Mouse (Mus musculus) lung, postnatal 36 days (tissue): ENCODE data around the gene Hypk.

Source experiments
- DNase-seq: peaks from one replicate; pipeline ENCODE4 v3.0.0; 2022; ENCODE audit warnings: mixed read lengths

Gene Hypk

DNA sequence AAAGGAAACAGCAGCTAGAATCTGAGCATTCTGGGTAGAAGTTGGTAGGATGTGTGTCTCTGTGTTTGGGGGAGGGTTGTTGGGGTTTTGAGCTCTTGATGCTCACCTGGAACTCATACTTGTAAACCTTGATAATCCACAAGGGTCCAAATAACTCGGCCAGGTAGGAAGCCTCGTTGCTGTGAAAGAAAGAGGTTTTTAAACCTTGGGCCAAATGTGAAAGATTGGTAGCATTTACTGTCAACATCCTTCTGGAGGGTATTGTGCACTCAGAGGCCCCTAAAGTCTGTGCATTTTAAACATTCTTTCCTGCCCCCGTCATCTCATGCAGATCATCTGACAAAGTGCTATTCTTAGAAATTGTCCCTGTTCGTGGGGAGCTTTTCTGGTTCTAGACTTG, at the start of gene Hypk:
Gene Hypk (plus strand): TSS at position 301 of the 400 bp plus-strand sequence.
- DNase-seq, result no peak

DNA sequence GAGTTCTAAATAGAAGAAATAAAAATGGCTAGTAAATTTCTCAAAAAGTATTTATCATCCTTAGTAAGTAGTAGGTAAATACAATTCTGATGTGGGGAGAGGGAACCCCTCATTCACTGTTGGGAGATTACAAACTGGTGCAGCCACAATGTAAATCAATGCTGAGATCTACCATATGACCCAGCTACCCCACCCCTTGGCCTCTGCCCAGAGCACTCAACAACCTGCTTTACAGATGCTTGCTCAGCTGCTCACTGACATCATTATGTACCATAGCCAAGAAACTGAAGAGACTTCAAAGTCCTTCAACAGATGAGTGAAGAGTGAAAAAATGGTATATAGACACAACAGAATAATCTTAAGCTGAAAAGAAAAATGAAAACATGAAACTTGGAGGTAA, 49.8 kb upstream of the Hypk start:
- peak; percentile 14 for DNase-seq

DNA sequence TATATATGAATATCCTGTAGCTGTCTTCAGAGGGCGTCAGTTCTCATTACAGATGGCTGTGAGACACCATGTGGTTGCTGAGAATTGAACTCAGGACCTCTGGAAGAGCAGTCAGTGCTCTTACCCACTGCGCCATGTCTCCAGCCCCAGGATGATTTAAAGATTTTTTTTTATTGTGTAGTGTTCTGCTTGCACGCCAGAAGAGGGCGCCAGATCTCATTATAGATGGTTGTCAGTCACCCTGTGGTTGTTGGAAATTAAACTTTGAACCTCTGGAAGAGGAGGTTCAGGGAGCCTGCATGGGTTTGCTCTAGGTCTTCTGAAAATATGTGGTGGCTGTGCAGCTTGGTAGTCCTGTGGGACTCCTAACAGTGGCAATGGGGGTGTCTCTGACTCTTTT, 44.9 kb upstream of the Hypk start:
- DNase-seq, result peak; percentile 32

DNA sequence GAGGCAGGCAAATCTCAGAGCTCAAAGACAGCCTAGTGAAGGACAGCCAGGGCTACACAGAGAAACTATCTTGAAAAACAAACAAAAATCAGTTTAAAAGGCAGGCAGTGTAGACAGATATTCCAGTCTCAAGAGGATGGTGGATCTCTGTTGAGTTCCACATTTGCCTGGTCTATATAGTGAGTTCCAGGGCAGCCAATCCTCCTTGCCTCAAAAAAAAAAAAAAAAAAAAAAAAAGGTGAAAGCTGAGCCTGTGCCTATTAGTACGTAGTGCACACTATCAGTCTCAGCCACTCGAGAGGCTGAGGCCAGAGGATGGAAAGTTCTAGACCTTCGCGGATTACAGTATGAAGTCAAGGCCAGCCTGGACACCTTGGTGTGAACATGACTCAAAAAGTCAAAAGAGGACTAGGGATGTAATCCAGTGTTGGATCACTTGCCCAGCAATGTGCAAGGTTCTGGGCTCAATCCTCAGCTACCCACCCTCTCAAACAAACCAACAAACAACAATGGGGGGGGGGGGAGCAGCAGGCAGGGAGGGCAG, 40.2 kb upstream of the Hypk start:
- no peak for DNase-seq

DNA sequence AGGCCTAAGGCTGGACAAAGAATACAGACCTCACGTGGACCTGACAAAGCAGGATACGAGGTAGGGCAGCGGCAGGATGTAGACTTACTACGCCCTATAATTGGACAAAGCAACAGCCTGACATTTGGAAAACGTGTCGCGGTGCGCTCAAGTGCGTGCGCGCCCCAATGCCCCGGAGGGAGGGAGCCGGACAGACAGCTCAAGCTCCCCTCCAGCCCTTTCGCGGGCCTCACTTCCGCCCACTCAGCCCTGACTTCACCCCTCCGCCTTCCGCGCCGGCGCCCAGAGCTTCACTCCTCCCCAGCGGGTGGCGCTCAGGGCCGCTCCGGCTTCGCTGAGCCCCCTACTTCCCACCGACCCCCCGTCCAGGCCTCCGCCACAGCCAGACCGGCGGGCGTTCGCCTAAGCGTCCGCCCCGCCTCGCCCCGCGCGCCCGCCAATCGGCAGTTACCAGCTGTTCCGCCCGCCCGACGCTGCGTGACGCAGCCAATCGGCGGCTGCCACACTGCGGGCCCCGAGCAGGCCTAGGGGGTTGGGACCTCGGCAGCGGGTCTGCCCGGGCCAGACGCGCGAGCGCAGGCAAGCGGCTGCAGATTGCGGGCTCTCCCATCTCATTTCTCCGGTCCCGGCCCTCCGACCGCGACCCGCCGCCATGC, 39.6 kb upstream of the Hypk start, which contains the start of the genes Pdia3 and Catsper2:
Gene Pdia3 (plus strand): TSS at position 389 of the 656 bp plus-strand sequence.
Gene Catsper2 (minus strand): TSS at position 406 of the 656 bp plus-strand sequence.
- peak; percentile 96 for DNase-seq

DNA sequence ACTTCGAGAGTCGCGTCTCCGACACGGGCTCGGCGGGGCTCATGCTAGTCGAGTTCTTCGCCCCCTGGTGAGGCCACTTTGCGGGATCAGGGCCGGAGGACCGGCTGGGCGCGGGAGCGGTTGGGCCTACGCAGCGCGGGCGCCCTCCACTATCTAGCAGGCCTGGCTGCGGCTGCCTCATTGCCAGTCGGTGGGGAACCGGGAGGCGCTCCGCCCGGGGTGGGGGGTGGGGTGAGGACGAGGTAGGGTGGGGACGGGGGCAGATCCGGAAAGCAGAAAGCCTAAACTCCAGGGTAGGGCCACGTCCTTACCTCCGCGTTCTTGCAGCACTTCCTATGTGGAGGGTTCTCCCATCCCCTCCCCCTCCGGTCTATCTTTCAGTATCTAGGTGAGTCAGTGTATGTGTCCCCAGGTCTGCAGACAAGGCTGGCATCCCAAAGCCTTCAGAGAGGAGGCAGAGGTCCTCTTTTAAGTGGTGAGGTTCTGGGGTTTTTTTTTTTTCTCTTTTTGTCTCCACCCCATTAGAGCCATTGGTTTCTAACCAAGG, 38.9 kb upstream of the Hypk start:
- DNase-seq, result peak; percentile 72

DNA sequence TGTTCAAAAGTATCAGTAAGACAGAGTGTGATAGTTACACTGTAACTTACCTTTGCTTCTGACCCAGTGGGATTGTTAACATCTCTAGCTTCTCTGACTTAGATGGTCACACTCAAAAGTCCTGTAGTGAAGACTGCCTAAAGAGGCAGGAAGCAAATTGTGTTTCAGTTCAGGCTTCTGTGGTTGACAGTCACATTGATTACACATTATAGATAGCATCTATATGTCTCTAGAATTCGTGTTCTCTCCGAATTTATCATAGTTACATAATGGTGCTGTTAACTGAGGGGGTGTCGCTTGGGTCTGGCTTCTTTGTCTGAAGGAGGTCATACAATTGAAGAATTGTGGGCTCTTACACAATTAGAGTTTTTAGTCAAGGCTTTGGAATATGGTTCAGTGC, 38.0 kb upstream of the Hypk start:
- DNase-seq, result no peak

DNA sequence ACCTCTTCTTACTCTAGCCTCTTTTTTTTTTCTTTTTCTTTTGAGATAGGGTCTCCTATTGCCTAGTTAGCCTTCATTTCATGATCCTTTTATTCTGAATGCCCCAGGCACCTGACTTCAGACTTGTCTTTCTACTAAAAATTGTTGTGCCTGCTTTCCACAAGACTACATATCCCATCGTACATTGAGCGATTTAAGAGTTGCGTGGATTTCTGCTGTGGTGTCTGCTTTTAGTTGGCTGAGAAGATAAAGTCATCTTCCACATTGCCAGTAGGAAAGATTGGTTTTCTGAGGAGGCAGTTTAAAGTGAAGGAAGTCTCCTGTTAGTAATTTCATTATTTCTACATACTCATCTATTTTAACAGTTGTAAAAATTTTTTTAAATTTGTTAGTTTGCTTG, 37.5 kb upstream of the Hypk start:
- no peak for DNase-seq

DNA sequence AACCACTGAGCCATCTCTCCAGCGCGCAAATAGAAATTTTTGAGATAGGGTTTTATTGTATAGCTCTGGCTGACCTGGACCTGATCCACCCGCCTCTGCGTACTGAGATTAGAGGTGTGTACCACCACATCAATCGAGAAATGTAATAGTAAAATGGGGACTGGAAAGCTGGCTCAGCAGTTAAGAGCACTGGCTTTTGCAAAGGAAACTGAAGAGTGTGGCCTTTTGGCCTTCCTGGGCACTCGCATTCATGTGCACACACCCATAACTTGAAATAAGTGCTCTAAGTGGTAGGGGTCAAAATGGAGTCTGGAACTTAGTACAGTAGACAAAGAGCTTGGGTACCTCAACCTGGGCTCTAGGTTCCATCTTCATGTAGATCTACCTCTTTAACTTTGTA, 36.7 kb upstream of the Hypk start:
- no peak for DNase-seq

DNA sequence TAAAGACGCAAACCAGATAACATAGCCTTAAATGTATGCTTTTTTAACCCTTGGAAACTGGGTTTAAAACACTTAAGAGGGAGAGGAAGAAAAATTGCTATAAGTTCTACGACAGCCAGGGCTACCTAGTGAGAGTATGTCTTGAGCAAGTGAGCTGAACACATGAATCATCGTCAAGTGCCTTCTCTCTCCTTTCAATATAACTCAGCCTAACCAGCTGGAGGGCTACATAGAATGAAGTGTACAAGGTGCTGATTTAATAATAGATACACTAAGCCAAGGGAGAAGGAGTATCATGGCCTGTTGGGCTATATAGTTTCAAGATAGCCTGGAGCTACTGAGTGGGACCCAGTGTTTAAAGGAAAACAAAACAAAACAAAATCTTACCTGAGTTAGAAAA, 34.6 kb upstream of the Hypk start:
- DNase-seq, result no peak

DNA sequence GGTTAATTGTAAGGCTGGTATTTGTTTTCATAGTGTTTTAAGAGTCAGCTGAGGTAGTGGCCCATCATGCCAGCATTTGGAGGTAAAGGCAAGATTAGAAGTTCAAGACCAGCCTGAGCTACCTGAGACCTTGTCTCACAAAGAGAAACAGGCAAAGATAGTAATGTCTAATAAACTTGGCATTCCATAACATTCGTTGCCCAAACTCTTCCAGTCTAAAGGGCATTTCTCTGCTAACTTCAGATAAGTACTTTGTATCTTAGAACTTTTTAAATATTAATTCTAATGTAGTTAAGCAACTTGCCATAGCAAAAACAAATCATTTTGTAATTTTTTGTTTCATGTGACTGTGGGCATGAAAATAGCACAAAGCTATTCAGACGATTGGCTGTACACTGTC, 29.9 kb upstream of the Hypk start:
- no peak for DNase-seq

DNA sequence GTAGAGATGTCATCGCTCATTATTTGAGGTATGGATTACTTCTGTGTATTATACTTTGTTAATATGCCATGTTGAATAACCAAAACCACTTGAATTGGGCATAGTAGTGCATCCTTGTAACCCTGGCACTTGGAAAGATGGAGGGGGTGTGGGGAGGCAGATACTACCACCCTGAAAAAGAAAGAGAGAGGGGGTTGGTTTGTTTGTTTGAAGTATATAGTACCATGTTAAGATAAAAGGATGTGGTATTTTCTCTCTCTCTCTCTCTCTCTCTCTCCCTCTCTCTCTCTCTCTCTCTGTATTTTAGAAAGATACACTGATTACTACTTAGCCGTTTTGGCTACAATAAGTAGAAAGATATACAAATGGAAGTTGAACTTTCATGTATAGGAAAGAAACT, 27.2 kb upstream of the Hypk start:
- DNase-seq, result no peak

DNA sequence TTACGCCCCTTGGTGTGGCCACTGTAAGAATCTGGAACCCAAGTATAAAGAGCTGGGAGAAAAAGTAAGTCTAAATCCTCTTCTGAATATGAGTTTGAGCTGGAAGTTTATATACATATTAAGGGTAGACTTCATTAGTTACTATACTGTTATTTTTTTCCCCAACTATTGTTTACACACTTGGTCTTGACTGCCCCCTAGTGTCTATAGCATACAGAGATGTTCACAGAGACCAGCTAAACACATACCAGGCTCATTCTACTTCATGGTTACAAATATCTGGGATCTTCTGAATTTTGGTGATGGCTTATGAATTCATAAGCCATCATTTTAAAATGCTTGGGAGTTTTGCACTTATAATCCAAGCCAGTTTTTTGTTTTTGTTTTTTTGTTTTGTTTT, 18.2 kb upstream of the Hypk start:
- DNase-seq, result peak; percentile 65

DNA sequence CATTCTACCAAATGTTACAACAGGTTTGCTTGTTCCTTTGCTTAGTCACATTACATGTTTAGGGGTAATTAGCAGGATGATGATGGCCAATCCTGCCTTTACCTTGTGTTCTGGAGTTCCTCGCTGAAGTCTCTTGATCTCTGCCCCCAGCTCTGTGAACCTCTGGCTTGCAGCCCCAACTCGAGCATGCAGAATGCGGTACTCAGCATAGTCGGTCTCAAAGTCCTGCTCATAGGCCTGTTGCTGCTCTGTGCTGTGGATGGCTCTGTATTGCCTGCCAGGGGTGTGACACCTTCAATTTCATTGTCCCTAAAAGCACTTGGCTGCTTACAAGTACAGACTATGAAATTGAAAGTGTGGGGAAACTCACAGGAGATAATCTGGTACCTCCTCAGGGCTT, 13.3 kb upstream of the Hypk start:
- no peak for DNase-seq

DNA sequence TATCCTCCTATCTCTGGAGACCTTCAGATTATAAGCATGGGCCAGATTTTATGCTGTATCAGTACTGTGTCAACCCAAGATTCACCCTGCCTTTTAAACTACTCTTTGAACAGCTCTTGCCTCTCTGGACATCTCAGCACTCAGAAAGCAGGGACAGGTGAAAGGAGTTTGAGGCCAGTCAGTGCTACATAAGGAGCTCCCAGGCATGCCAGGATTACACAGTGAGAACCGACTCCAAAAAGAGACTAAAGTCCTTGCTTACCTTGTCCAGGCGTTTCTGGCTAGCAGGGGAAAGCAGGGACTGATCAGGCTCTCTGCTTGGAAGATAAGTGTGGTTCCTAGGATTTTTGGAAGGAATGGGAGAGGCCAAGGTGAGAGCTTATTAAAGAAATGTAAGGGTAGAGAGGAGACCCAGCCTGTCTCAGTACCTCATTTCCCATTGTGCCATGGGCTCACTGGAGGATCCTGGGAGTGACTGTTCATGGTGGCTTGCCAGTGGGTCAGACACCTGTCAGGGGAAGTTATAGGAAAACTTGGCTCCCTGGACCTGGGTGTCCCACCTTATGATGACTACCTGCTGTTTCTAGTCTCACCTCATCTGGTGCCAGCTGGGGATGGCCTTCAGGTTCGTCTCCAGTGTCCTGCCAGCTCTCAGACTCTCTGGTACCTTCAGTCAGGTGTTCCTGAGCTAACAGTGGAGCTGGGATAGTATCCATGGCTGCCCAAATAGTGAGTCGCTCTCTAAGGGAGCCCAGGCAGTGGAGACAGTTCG, 12.1 kb upstream of the Hypk start:
- no peak for DNase-seq

DNA sequence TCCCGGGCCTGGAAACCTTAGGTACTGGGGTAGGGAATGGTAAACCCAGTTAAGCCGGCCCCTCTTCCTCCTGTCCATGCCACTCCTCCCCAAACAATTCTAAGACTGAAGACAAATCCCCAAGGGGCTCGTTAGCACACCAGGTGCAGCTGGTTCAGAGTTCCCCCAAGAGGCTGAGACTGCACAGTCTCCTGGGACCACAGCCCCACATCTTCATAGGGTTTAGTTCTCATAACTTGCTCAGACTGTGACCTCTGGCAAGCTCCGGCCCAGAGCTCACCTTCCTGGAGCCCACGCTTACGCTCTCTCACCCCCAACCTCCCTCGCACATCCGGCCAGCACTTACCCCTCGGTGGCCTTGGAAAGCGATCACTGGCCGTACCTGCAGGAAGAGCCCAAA, 11.3 kb upstream of the Hypk start:
- DNase-seq, result peak; percentile 10

DNA sequence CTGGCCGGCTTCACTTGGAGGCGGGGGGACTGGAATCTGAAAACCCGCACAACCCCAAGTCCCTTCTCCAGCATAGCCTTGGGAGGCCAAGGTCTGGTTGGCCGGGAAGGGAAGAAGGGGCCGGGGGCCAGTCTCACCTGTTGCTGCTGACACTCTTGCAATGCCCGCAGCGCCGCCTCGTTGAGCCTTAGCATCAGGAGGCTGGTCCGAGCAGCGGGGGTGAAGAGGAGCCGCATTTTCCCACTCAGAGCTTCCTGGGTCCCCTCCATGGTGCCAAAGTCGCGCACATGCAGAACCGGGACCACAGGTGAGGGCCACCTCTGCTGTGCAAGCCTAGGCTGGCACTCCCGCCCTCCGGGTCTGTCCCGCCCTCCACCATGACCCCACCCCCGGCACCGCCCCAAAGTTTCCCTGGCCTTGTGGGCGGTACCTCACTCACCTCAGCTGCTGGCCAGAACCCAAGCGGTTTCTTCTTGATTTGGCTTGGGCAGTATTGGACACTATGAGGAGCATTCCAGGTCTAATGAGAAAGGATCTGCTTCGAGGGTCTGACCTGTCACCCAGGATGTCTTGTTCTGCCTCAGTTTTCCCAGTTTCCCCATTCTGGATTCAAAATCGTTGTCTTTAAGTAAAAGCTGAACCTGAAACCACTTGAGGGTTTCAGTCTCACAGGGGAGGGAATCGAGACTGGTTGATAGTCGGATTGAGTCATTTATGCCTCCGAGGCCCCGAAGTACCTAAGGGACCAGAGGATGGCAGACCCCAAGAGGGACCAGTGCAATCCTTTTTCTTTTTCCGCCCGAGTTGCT, 10.6 kb upstream of the Hypk start:
- peak; percentile 90 for DNase-seq

DNA sequence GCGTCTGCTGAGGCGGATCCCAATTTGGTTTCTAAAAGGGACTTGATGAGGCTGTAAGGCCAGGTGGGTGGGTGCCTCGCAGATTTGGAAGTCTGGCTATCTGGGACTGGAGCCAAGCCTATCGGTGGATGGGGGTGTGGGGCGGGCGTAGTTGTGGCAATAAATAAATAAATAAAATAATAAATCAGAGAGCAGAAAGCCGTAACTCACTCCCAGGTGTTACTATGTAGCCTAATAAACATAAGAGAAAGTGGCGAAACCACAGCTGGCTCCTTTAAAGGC, 10.1 kb upstream of the Hypk start:
- DNase-seq, result peak; percentile 9

DNA sequence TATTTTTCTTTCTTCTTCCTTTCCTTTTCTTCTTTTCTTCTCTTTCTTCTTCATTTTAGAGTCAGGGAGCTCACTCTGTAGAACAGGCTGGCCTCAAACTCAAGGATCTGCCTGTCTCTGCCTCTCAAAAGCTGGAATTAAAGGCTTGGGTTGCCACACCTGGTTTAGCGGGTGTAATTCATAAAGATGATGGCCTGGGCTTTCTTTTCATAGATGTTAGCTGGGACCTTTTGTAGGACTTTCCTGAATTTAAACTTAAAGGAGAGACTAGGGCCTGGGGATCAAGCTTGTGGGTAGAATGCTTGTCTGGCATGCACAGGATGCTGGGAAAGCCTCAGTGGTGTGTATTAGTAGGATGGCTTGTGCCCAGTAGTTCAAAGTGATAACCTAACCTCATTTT, 8.9 kb upstream of the Hypk start, which contains the start of gene Ell3:
Gene Ell3 (minus strand): TSS at position 101 of the 400 bp plus-strand sequence.
- DNase-seq, result no peak

DNA sequence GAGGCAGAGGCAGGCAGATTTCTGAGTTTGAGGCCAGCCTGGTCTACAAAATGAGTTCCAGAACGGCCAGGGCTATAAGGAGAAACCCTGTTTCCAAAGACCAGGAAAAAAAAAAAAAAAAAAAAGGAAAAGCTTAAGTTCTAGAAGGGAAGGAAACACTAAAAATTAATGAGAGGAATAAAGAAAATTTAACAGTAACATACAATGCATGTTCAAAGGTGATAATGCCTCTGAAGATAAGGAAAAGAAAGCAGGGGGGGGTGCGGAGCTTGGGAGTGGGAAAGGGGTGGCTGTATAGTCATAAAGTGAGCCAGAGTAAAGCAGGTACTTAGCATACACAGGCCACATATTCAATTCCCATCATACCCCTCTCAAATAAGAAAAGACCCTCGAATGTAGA, 8.0 kb upstream of the Hypk start:
- DNase-seq, result no peak

DNA sequence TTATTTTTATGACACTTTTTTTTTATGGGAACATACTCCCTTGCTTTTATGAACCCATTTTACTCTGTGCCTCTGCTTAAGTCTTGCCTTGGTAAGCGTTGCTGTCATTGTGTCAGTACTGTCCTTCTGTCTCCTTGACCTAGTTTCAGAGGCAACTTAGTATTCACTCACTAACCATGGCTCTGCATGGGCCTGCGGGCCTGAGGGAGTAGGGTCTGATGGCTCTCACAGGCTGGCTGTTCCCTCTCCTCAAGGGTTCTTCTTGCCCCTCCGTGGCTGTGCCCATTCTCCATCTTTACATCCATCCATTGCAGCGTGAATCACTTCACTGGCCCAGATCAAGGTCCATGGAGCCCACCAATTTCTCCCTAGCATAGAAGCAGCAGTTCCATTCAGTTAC, 6.6 kb upstream of the Hypk start:
- no peak for DNase-seq

DNA sequence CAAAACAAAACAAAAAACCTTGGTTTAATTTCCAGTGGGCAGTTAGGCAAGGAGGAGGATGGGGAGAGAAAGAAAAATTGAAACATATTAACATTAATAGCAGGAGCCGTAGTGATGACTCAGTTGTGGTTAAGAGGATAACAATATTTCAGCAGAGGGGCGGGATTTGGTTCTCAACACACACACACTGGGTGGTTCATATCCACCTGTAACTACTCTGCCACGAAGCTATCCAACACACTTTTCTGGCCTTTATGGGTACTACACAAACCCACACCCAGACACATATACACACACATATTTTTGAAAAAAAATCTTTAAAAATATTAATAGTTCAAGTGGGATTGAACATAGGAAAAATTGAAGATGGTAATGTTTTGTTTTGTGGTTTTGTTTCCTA, 6.1 kb upstream of the Hypk start:
- DNase-seq, result no peak

DNA sequence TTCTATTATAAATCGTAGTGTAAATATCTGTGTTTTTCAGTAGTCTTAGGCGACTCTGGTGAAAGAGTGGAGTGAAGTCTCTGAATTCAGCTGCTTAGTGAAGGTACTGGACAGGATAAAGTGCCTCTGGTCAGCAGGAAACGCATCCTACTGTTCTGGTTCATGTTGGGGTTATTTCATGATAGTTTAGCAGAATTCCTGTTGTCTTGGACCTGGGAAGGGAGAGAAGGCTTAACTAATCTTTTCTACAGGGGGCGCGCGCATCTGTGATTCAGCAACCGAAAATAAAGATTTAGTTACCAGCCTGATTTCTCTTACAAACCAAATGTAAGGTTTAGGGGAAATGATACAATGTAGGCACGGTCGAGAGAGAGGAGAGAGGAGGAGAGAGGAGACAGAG, 5.0 kb upstream of the Hypk start:
- peak; percentile 81 for DNase-seq
